Mouse (Mus musculus) frontal cortex, adult (tissue): Measurements from ENCODE around the gene Gm20388.

Source experiments
- ATAC-seq: cut with Nextera tagmentation; 2 replicates; pipeline ENCODE4 v1.9.2; 2017; ENCODE audit warnings: mild to moderate bottlenecking, moderate library complexity, mixed read lengths; ENCODE audit not compliant: low TSS enrichment

Gm20388 gene

DNA sequence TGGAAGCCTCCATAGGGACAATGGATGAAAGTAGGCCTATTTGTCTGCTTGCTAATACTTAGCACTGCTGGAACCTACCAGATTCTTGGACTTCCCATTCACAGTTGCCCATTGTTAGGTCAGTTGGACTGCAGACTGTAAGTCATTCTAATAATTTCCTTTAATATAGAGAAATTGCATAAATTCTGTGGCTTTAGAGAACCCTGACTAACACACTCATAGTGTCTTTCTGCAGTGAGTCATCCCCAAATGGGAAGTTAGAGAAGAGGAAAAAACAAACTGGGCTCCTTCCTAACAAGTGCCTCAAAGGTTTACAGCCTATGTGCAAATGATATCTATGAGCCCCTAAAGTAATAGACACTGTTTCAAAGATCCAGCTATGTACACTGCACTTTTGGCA is 3023.3 kb downstream of the Gm20388 start:
- no peak for ATAC-seq

DNA sequence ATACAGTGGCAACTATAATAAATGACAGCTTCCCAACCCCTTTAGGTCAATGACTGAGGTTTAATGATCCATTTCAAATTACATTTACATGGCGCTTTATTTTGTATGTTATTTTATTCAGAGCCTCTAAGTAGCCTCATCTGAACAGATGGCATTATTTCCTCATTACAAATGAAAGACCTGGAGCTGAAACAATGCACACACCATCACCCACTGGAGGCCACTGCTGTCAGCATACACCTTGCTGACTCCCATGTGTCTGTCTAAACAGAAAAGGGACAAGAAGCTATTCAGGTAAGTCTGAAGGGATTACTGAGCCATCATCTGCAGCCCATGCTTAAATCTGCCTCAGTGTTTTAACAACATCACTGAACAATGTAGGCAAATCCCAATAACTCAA is 3024.5 kb downstream of the Gm20388 start:
- ATAC-seq = no peak

DNA sequence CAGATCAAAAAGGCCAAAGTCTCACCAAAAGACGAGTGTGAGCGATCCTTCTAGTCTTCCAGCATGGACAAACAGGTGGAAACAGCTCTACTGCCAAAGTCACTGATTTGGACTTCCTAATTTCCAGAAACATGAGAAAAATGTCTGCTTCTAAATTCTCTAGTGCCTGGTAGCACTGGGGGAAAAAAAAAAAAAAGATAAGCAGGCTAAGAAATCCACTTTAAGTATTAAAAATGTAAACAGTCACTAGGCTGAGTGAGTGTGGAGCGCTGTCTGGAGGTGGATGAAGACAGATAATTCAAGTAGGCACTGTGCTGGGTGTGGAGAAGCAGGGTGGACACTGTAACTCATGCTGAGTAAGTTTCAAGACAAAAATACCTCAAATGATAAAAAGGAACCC is 3025.3 kb downstream of the Gm20388 start:
- ATAC-seq = no peak

DNA sequence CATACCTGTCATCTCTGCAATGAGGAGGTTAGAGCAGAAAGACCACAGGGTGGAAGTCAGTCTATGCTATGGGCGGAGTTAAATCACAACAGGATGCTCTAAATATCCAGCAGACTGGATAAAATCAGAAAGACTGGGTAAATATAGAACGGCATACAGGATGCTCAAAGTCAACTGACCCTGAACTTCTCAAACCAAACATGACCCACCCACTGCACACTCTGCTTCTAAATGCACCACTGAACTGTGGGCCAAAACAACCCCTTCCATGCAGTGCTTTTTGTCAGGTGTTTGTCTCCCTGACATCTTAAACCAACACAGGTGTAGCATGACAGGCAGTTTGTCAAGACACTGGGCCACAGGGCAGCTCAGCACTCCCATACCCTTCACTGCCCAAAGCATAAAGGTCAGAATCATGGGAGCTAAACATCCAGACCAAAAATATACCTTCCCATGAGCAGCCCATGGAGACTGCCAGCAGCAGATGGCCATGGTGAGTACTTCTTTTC is 3027.0 kb downstream of the Gm20388 start:
- ATAC-seq = no peak

DNA sequence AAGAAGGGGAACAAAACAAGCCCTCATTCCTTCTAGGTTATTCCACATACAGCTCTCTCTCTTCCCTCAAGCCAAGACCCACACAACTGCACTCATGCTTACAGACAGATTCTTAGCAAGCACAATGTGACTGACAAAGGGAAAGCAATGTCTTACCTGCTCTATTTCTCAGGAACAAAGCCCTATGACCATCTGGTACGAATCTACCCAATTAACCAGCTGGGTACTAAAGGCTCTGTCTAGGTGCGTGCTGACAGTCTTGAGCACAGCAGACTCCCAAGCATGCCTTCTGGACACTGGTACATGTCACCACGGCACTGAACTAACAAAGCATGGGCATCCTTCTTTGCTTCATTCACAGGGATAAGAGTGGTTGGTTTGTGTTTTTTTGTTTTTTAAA is 3027.5 kb downstream of the Gm20388 start:
- no peak for ATAC-seq

DNA sequence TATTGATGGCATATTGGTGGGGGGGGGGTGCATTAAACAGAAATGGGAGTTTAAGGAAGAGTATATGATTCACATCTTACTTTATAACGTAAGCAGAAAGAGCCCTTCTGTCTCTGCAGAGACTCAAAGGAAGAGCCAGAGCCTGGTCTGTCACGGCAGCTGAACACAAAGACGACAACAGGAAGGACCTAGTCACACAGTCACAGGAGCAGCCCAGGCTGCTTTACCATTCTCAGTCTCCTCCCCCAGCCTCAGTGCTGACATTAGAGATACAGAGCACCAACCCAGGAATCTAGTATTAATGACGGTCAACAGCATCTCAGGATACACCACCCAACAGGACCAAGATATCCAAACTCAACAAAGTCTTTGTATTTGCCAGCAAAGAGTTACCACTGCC is 3027.9 kb downstream of the Gm20388 start:
- ATAC-seq = no peak

DNA sequence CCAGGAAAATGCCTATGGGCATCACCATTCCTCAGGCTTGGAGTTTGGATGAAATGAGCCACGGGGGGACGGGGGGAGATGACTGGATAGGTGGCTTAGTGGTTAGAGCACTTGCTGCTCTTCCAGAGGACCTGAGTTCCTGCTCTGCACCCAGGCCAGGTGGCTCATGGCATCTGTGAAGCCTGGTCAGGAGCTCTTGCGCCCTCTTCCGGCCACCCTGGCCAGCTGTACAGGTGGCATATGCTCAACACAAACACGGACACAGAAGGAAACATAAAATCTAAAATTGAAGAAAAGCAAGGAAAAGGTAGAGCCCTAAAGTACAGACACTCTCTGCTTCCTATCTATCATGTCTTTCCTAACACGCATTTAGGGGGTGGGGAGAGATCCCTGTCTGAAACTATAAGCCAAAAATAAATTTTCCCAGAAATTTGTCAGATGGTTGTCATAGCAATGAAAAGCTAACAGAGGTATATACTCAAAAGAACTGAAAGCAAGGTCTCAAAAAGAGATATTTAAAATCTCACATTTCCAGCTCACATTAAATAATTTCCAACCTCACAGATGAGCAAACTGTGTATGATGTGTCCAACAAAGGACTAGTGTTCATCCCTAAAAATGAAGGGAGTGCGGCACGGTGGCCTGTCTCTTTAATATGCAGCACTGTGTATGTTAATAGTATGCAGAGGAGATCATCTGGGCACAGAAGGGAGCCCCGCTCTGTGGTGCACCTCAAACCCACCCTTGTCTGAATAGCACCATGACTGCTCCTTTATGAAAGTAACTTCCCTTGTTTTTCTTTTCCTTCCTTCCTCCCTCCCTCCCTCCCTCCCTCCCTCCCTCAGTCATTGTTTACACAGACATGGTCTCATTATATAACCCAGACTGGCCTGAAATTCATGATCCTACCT is 3032.4 kb downstream of the Gm20388 start:
- ATAC-seq = peak; percentile 38

DNA sequence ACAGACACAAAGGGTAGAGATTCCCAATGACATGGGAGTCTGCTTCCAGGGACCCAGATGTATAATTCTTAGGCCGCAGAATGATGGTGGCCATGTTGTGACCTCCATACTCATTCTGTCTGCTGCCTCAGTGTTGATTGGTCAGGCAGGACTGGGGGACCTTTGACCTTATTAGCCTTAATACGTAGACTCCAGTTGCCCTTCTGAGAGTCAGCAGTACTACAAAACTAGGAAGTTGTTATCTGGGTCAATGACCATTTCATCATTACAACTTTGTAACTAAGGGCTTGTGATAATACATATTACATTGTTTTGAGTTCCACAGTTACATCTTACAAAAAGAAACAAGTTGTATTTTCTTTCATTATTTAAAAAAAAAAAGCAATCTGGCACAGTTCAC is 3035.1 kb downstream of the Gm20388 start:
- no peak for ATAC-seq

DNA sequence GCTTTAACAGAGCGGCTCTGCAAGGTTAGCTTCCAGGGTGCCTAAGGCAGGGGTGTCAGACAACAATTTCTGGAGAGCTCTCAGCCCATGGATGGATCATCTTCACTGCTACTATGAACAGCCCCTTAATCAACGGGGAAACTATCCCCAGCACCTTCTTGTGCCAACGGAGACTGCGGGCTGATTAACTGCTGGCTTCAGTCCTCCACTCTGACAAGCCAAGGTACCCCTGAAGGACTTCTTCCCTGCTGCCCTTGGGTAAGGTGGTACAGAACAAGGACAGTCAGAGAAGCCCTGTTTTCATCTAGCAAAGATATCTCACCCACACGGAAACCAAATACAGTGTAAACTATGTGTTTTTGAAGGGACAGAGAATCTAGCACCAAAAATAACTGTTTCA is 3039.1 kb downstream of the Gm20388 start:
- ATAC-seq = no peak

DNA sequence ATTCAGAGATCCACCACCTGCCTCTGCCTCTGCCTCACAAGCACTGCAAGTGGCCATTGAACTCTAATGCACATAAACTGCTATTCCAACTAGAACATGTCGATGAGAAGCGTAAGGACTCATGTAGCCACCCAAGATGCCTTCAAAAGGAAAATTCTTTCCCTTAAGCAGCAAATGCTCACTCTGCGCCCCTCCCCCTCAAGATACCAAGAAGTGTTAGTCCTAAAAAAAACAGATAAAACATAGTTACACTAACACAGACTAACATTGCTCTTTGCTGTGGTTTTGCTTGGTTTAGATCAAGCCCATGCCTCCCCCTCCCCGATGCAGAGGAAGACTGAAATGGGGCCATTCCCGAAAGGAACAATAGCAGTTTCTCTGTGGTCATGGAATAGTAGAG is 3040.8 kb downstream of the Gm20388 start:
- no peak for ATAC-seq

DNA sequence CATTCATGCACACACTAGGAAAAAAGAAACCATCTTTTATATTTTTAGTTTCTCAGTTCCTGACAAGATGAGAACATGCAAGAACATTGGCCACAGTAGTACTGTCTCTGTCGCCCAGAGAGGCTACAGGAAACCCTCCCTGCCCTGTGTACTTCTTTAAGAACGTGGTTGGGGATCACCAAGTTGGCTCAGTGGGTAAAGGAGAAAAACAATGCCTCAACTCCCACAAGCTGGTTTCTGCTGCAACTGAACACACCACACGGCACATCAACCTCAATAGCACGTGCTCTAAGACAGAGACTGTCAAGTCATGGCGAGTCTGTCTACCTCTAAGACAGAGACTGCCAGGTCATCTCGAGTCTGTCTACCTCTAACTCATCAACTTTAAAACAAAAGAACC is 3042.4 kb downstream of the Gm20388 start:
- ATAC-seq = no peak

DNA sequence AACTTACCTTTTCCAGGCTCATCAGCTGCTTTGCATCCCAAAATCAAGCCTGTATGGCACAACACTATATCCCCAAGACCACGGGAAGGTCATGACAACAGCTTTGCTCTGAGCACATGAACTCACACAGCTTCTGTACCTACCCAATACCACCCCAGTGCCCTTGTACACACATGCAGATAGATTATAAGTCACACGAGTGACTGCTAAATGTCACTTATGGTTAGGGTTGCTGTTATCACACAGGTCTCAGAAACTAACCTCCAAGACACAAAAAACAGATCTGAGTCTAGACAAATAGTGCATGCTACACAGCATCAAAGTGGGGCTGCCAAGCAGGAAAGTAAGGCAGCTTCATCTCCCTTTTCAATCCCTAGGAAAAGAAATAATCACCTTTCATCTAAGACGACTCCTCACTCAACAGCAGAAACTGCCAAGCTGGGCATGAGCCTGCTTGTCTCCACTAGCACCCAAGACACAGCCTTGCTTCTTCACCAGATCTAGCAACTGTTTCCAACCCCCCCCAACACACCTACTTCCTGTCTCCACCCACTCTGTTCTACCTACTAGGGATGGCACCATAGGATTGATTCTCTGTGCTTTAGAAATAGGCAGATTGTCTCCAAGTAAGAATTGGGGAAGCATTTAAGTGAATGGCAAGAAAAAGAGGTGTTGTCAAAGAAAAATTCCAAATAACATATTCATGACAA is 3043.6 kb downstream of the Gm20388 start:
- ATAC-seq = peak; percentile 55; the same call in 1 of the 2 replicates

DNA sequence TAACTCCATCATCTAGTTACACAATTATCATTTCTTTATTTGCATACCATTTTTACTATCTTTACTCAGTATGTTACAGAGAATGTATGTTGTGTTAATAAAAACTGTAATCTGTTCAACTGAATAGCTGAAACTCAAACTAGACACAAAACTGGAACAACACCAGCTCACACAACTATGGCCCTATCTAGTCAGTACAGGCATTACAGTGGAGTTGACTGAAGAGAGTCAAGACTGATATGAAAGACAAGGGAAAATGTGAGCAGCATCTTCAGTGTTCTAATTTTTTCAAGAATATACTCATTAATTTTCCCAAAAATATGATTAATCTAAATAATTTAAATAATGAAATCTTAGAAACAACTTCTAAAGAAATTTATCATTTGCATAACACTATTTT is 3044.6 kb downstream of the Gm20388 start:
- no peak for ATAC-seq

DNA sequence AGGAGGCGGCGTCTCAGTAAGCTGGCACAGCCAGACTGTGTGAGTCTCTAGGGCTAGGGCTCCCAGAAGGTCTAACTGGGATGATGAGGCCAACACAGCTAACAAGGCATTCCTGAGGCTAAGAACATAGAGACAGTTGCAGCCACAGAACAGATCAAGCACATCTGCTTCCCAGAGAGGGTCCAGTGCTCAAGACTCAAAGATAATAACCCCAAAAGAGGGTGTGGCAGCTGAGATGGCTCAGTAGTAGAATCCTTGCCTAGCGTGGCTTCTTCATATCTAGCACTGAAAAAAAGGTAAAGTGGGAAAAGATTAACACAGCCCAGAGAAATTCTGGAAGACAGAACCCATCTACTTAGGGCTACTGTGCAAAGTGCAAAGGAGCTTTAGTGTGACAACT is 3045.4 kb downstream of the Gm20388 start:
- ATAC-seq = no peak

DNA sequence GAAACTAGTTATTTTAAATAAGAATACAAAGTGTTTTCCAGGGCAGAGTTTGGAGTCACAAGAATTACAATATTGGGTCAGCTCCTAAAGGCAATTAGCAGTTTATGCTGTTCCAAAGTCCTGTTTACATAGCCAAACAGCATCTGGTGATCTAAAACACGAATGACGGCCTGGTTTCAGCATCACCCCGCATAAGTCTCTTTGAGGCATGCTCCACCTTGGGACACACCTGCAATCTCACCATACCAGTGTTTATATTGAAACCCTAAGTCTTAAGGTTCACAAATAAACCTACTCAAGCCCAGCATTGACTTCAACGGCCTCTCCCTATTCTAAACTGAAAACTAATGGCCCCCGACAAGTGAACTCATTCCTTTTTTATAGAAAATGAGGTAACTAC is 3049.7 kb downstream of the Gm20388 start:
- ATAC-seq = no peak

DNA sequence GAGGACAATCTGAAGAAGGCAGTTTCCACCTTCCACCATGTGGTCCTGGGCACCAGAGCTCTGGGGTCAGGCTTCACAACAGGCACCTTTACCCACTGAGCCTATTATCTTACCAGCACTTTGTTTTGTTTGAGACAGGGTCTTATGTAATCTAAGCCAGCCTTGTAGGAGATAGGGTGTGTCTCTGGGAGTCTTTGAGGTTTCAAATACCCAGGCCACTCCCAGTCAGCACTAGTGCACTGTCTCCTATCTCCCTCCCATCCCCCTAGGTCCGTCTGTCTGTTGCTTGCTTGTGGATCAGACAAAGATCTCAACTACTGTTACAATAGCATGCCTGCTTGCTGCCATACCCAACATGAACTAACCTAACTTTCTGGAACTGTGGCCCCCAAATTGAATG is 3050.3 kb downstream of the Gm20388 start:
- ATAC-seq = no peak

DNA sequence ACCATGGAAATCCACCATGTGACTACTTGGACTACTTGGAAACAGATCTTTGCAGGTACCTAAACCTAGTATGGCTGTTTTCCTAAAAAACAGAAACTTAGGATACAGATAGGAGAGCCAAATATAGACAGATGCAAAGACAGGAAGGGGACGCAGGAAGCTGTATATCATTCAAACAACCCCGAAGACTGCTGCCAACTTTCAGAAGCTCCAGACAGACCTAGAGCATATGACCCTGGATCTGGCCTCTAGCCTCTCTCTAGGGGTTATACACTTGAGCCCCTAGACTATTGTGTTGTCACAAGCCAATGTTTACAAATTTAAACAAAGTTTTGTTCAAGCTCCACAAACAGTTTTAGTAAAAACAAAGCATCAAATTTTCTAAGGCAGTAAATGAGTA is 3050.8 kb downstream of the Gm20388 start:
- no peak for ATAC-seq

DNA sequence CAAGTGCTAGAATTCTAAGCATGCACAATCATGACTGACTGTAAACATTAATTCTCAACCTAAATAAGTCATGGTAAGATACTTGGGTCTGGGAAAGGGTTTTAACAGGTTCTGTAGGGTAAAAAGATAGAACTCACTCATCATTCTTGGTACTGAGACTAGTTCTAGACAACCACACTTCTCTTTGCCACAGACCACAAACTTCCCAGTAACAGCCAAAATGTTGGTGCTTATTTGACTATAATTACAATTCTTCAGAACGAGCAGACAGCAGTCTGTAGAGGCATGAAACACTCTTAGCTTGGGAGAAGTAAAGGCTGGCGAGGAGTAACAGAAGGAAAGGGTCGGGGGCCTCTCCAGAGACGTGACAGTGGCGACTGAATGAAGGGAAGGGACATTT is 3051.4 kb downstream of the Gm20388 start:
- no peak for ATAC-seq

DNA sequence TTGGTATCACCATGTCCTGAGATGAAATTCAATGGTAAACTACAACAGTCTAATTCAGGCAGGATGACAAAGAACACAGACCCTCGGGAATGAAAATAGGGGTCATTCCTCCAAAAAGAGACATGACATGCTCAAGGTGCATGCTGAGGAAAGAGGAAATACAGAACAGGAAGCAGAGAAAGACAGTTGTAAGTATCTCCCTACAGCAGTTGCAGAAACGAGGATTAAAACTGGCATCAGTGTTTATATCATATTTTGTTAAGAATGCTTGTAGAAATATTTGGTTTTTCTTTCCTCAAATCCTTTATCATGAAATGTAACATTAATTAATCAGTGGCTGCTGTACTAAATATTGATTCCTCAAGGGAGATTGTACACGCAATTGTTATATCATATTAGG is 3056.0 kb downstream of the Gm20388 start:
- ATAC-seq = no peak

DNA sequence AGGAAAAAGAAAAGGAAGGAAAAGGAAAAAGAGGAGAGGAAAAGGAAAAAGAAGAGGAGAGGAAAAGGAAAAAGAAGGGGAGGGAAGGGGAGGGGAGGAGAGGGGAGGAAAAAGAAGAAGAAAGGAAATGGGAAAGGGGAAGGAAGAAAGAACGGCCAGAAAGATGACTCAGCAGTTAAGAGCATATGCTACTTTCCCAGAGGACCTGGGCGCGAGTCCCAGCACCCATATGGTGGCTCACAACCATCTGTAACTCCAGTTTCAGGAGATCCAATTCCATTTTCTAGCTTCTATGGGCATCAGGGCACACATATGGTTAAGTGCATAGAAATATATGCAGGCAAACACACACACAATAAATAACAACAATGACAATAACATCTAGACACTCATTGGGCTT is 3057.5 kb downstream of the Gm20388 start:
- no peak for ATAC-seq

DNA sequence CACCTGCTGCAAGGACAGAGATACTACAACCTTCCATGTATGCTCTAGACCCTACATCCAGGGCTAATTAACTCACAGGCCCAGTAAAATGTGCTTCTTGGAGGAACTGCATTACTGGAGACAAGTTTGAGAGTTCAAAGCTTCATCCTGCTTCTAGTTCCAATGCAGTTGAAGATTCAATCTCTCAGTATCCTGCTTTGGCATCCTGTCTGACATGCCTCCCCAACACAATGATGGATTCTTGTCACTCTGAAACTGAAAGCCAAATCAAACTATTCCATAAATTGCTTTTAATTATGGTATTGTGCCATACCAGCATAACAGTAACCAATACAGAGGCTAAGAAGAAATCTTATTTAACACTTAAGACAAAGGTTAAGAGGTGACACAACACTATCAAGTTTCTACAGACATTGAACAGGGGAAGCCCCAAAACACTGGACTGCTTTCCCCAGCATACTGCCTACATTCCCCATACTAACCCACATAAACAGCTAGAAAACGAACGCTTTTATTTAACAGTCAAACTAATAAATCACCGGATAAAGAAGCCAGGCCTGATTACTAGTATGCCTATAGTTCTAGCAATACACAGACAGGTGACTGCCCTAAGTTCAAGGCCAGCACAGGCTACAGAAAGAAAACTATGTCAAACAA is 3059.5 kb downstream of the Gm20388 start:
- ATAC-seq = no peak

DNA sequence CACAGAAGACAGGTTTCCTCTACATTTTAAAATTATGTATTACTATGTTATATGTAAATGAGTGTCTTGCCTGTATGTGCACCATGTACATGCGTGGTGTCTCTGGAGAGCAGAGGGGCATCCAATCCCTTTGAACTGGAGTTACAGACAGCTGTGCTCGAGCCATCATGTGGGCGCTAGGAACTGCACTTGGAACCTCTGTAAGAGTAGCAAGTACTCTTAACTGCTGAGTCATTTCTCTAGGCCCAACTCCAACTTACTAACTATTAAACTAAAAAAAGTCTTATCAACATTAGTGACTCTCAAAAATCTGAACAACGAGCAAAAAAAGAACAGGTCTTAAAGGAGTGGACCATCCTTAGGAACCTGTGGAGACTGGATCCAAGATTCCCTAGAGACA is 3065.4 kb downstream of the Gm20388 start:
- no peak for ATAC-seq

DNA sequence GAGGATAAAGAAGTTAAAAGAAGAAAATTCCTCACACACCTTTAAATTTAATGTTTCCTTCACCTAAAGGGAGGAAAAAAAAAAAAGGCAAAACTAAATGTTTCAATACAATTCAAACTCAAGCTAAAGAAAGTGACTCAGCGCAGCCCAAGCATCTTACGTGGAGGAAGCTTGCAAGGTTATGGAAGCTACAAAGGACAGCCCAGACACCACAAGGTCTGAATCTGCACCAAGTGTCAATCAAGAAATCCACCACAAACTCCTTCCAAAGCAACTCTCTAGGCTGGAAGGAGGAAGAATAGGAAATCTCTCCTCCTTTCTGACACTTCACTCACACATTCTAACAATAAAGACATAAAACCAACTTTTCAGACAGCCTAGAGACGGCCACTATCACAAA is 3068.8 kb downstream of the Gm20388 start:
- ATAC-seq = no peak
